Mouse (Mus musculus) liver, postnatal 0 days (tissue): Measurements from ENCODE around the gene Arhgdia.

Source experiments
- CTCF ChIP-seq: sonication (generic); IDR thresholded peaks from 2 replicates; pipeline ENCODE4 v1.5.1; 2016; ENCODE audit warnings: antibody characterized with exemption, low read depth
- EP300 ChIP-seq: IDR thresholded peaks from 2 replicates; pipeline ENCODE4 v1.6.1; 2016; ENCODE audit warnings: antibody characterized with exemption, low read depth, mild to moderate bottlenecking

DNA sequence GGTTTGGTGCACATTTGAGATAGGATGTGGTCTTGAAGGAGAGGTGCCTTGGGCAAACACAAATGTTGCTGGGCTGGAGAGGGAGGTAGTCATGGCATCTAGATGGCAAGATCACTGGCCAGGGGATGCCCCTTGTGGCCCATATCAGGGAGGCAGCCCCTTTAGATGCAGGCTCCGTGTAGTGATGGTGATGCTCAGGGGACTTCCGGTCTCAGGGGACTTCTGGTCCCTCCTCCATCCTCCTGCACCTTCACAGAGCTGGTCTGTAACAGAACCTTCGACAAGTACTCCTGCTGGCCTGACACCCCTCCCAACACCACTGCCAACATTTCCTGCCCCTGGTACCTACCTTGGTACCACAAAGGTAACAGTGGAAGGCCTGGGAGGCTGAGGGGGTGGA lies 45.6 kb downstream of the Arhgdia start:
- TF ChIP-seq CTCF (no peak), EP300 (no peak)
